Mouse (Mus musculus) right cerebral cortex, adult 18-20 months (tissue): ENCODE measurements around the gene Pmepa1.

ENCODE experiments used
- DNase-seq: peaks from one replicate; pipeline ENCODE4 v3.0.0; 2022; ENCODE audit warnings: mixed read lengths

The Pmepa1 gene

GRCm38 (mm10) chr2:173276409-173276808 lies at the start of gene Pmepa1:
Gene Pmepa1, minus strand, starts transcription at chr2:173276533.
- peak; percentile 93 for DNase-seq

GRCm38 (mm10) chr2:173321754-173322153 lies 45.4 kb upstream of the Pmepa1 start:
- DNase-seq, result no peak

- DNase-seq, result no peak
These were observed 44.9 kb upstream of the Pmepa1 start for GRCm38 (mm10) chr2:173321194-173321593.

- DNase-seq, result no peak
These were observed 38.0 kb upstream of the Pmepa1 start for GRCm38 (mm10) chr2:173314291-173314690.

- DNase-seq, result no peak
These were observed 32.2 kb upstream of the Pmepa1 start for GRCm38 (mm10) chr2:173308486-173308885.

- no peak for DNase-seq
These were observed 31.7 kb upstream of the Pmepa1 start for GRCm38 (mm10) chr2:173307984-173308383.

GRCm38 (mm10) chr2:173307561-173307960 lies 31.2 kb upstream of the Pmepa1 start:
- peak; percentile 78 for DNase-seq

GRCm38 (mm10) chr2:173306734-173307525 lies 30.6 kb upstream of the Pmepa1 start:
- peak; percentile 91 for DNase-seq

GRCm38 (mm10) chr2:173305011-173305410 lies 28.7 kb upstream of the Pmepa1 start:
- no peak for DNase-seq

- peak; percentile 39 for DNase-seq
These were observed 24.6 kb upstream of the Pmepa1 start for GRCm38 (mm10) chr2:173300663-173301630.

- DNase-seq, result no peak
These were observed 20.1 kb upstream of the Pmepa1 start for GRCm38 (mm10) chr2:173296408-173296807.

GRCm38 (mm10) chr2:173293042-173293441 lies 16.7 kb upstream of the Pmepa1 start:
- no peak for DNase-seq

GRCm38 (mm10) chr2:173292551-173292950 lies 16.2 kb upstream of the Pmepa1 start:
- no peak for DNase-seq

GRCm38 (mm10) chr2:173290981-173291380 lies 14.6 kb upstream of the Pmepa1 start:
- DNase-seq, result no peak

- DNase-seq, result no peak
These were observed 13.6 kb upstream of the Pmepa1 start for GRCm38 (mm10) chr2:173289928-173290327.

GRCm38 (mm10) chr2:173285816-173286538 lies 9.6 kb upstream of the Pmepa1 start:
- DNase-seq, result peak; percentile 22

GRCm38 (mm10) chr2:173284771-173285170 lies 8.4 kb upstream of the Pmepa1 start:
- no peak for DNase-seq

GRCm38 (mm10) chr2:173282191-173282590 lies 5.9 kb upstream of the Pmepa1 start:
- DNase-seq, result no peak

GRCm38 (mm10) chr2:173281021-173281937 lies 4.9 kb upstream of the Pmepa1 start:
- DNase-seq, result no peak

GRCm38 (mm10) chr2:173278846-173279580 lies 2.7 kb upstream of the Pmepa1 start:
- DNase-seq, result no peak

GRCm38 (mm10) chr2:173276859-173277258 lies 526 bp upstream of the Pmepa1 start:
- no peak for DNase-seq
